Mouse (Mus musculus): ENCODE measurements at regions not wholly inside any gene's neighbourhood (a gene's known extent, or its start where the extent isn't known, plus 50 kb on each side); places are given as distances from the start of the nearest gene placed in this dataset.

- DNase-seq: no peak
Observed at GRCm38 (mm10) chr12:32273474-32273873, 65.0 kb upstream of the Pik3cg start.

- peak in 1 of 2 experiments; percentile 42 for DNase-seq
Observed at GRCm38 (mm10) chr12:32279861-32280260, 71.4 kb upstream of the Pik3cg start.

- no peak for DNase-seq
Observed at GRCm38 (mm10) chr12:32280309-32280708, 71.8 kb upstream of the Pik3cg start.

- DNase-seq: no peak
Observed at GRCm38 (mm10) chr12:32282371-32283163, 74.1 kb upstream of the Pik3cg start.

DNA sequence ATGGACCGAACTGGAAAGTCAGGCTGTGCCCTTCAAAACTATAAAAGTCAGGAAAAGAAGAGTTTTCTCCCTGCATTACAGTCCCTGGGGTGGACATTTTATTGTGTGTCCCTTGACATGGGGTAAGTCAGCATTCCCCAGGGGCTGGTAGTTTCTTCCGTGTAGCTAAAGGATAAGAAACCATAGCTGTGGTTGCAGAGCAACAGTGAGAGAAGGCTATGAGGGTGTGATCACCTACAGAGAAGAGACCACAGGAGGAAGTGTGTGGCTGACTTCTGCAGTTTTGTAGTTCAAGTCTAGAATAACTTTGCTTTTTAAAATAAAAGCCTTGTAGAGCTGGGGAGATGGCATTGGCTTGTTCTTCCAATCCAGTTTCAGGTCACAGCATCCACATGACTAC is 76.6 kb upstream of the Pik3cg start:
- no peak for DNase-seq

DNA sequence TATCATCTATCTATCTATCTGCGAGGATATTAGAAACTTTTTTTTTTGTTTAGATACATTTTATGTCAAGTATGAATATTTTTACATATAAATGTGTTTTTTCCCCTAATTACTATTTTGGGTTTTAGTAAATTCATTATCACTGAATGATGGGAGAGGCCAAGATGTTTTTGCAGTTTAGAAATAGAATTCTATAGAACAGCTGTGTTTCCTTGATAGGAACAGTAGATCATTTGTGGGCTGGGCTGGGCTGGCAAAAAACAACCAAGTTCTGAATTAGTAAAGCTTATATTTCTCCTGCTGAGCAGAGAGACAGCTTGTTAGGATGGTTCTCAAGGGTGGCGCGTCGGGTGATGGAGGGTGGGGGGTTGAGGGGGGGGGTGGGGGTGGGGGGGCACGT is 78.2 kb upstream of the Pik3cg start:
- no peak for DNase-seq

DNA sequence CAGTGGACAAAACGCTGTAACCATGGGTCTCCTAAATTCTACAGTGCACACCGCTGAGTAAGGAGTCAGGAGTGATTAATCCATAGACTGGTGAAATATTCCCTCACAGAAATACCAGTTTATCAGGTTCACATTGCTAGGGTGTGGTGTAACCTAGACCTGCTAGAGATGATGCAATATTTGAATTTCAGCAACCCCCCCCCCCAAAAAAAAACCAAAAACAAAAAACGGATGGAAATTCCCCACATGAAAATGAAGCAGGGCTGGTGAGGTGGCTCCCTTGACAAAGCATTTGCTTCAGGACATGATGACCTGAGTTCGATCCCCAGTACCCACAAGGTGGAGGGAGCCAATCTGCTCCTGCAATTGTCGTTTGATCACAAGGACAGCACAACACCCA is 82.7 kb upstream of the Pik3cg start:
- no peak for DNase-seq

DNA sequence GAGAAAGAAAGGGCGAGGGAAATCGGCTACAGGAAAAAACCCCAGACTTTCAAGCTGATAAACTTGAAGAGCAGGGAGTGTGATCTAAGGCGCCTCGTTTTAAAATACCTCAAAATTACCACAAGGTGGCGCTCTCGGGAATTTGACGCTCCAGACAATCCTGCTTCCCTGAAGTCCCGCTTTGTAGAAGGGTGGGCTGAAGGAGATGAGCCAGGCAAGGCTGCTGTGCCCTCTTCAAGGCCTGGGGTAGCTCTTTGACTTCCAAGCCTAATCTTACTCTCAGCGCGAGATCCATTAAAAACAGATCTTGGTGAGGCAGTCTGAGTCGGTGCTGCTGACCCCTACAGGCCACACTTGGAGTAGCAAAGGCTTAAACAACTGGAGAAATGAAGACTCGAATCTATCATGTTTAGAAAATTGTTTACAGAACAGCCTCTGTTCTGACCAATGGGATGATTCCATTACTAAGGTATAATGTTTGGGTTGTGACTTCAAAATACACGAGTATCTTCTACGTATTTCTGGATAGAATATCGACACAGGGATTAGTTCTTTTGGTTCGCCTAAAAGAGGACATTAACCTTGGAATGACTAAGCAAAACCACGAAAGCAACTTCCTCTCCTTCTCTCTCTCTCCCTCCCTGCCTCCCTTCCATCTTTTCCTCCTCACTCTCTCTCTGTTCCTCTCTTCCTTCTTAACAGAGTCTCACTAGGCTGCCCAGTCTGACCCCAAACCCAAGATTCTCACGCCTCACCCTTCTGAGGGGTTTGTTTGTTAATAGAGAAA is 83.7 kb upstream of the Pik3cg start:
- DNase-seq: peak; percentile 56 to 72

DNA sequence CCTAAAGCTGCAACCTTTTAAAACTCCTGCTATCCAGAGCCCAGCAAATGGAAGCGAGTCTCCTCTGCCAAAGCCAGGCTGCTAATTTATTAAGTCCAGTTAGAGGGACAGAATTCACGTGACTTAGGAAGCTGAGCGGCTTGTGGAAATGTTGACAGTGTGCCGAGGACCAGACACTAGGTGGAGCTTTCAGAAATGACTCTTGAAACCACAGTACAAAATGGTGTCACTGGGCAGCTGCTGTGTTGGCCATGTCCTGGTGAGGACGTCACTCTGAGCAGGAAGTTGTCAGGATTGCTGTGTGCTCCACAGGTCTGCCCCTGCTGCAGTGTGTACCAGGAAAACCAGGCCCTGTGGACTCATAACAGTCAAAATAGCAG is 84.3 kb upstream of the Pik3cg start:
- DNase-seq: peak in 1 of 2 experiments; percentile 15

DNA sequence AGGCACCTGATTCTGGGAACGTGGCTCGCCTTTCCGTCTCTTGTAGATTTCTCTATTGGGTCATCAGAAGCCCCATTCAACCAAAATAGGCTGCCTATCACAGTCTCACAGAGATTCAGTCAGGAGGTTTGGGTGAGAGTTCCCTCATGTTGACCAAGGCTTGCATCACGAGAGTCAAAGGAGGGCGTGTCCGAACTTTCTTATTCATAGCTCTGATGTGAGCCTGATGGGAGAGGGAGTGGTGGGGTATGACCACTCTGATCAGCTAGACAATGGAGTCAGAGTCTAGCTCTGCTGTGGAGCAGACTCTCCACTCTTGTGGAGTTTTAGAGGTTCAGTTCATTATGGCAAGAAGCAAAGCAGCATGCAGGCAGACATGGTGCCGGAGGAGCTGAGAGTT is 81.1 kb upstream of the Ccdc71l start:
- DNase-seq: no peak

DNA sequence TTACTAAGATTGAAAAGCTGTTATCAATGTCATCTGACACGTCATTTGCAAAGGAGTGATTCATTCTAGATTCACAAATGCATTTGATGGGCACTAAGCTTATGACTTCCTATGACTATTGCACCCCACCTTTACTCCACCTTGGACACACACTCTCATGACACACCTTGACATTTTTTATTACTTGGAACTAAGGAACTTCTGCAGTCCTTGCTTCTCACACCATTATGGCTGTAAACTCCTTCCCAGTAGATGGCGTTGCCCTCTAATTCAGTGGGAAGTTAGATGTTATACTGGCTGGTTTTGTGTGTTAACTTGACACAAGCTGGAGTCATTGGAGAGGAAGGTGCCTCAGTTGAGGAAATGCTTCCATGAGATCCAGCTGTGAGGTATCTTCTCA is 78.8 kb upstream of the Ccdc71l start:
- DNase-seq: no peak

DNA sequence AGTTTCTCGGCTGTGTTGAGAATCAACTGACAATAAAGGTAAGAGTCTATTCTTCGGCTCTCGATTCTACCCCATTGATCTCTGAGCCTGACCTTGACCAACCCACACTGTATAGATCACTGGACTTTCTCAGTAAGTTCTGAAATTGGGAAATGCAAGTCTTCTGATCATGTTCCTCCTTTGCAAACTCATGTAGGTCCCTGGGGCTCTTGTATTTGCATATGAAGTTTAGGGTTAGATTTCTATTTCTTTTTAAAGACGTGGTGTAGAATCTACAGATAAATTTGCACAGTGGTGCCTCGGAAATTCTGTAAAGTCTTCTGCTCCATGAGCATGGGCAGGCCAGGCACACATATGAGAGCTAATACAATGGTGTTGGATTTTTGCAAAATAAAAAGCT is 72.8 kb upstream of the Ccdc71l start:
- DNase-seq: no peak

DNA sequence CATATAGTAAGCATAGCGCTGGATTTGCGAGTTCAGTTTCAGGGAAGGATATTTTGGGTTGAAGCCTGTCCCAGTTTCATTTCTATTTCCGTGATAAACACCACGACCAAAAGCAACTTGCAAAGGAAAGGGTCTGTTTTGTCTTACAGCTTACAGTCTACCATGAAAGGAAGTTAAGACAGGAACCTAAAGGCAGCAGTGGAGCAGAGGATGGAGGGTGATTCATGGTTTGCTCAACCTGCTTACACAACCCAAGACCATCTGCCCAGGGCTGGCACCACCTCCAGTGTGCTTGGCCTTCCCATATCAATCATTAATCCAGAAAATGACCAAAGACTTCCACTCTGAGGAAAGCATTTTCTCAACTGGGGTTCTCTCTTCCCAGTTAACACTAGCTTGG is 72.2 kb upstream of the Ccdc71l start:
- DNase-seq: no peak

- no peak for DNase-seq
Observed at GRCm38 (mm10) chr12:32307280-32308006, 71.1 kb upstream of the Ccdc71l start.

GRCm38 (mm10) chr12:32315099-32315783 is 63.3 kb upstream of the Ccdc71l start:
- DNase-seq: no peak
